Mouse (Mus musculus) 416B (cell line): ENCODE measurements around the gene Flt3l.
A peak's percentile ranks its signal among the peaks of the same experiment; 100 is the strongest.

ENCODE experiments used
- DNase-seq: peaks from one replicate; pipeline ENCODE4 v3.0.0; 2011; ENCODE audit warnings: low read depth

The Flt3l gene

GRCm38 (mm10) chr7:45162996-45163615 lies 26.9 kb upstream of the Flt3l start:
- DNase-seq, result no peak

GRCm38 (mm10) chr7:45162551-45162950 lies 26.3 kb upstream of the Flt3l start:
- no peak for DNase-seq

GRCm38 (mm10) chr7:45161612-45162473 lies 25.6 kb upstream of the Flt3l start:
- DNase-seq, result peak; percentile 95

GRCm38 (mm10) chr7:45160866-45161265 lies 24.6 kb upstream of the Flt3l start:
- no peak for DNase-seq

- DNase-seq, result no peak
These were observed 24.1 kb upstream of the Flt3l start for GRCm38 (mm10) chr7:45160316-45160800.

- DNase-seq, result no peak
These were observed 22.8 kb upstream of the Flt3l start for GRCm38 (mm10) chr7:45158991-45159390.

- DNase-seq, result no peak
These were observed 21.2 kb upstream of the Flt3l start for GRCm38 (mm10) chr7:45157459-45157858.

GRCm38 (mm10) chr7:45156206-45156605 lies 20.0 kb upstream of the Flt3l start:
- DNase-seq, result no peak

GRCm38 (mm10) chr7:45155590-45155989 lies 19.4 kb upstream of the Flt3l start:
- peak; percentile 70 for DNase-seq

GRCm38 (mm10) chr7:45154993-45155514 lies 18.8 kb upstream of the Flt3l start:
- peak; percentile 85 for DNase-seq

GRCm38 (mm10) chr7:45154096-45154992 lies 18.1 kb upstream of the Flt3l start, which contains the start of the genes Pih1d1 and Aldh16a1:
TSS of gene Pih1d1 (plus strand) at chr7:45154303.
TSS of gene Aldh16a1 (minus strand) at chr7:45154584.
- DNase-seq, result peak; percentile 96

- no peak for DNase-seq
These were observed 17.4 kb upstream of the Flt3l start for GRCm38 (mm10) chr7:45153586-45153985.

- peak; percentile 25 for DNase-seq
These were observed 16.8 kb upstream of the Flt3l start for GRCm38 (mm10) chr7:45153052-45153451.

GRCm38 (mm10) chr7:45151303-45151702 lies 15.1 kb upstream of the Flt3l start:
- no peak for DNase-seq

GRCm38 (mm10) chr7:45150321-45150720 lies 14.1 kb upstream of the Flt3l start:
- DNase-seq, result peak; percentile 26

- no peak for DNase-seq
These were observed 13.3 kb upstream of the Flt3l start for GRCm38 (mm10) chr7:45149545-45149944.

- DNase-seq, result no peak
These were observed 12.4 kb upstream of the Flt3l start for GRCm38 (mm10) chr7:45148534-45149098.

- no peak for DNase-seq
These were observed 11.7 kb upstream of the Flt3l start for GRCm38 (mm10) chr7:45147899-45148298.

- no peak for DNase-seq
These were observed 11.0 kb upstream of the Flt3l start for GRCm38 (mm10) chr7:45147267-45147666.

- DNase-seq, result no peak
These were observed 9.2 kb upstream of the Flt3l start for GRCm38 (mm10) chr7:45145460-45145859.

- DNase-seq, result no peak
These were observed 8.3 kb upstream of the Flt3l start for GRCm38 (mm10) chr7:45144368-45145174.
